Mouse (Mus musculus): Measurements from ENCODE around the gene Olfr644.

The Olfr644 gene

DNA sequence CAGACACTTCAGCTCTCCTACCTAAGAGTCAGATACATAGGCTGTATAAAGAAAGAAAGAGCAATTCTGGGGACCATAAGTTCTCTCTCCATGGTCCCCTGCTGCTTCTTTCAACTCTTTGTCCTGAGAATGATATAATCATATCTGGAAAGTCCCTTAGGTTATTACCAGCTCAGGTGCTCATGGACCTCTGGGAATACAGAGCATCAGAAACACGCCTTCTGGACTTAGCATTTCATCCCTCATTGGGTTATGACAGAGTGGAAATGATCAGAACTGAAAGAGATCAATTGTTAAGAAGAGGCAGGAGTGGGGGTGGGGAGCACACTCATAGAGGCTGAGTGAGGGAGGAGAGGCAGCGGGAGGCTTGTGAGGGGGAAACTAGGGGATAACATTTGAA, at the start of gene Olfr644:
Olfr644 (minus strand) TSS at position 101 of the 400 bp plus-strand sequence.
- DNase-seq: no peak

DNA sequence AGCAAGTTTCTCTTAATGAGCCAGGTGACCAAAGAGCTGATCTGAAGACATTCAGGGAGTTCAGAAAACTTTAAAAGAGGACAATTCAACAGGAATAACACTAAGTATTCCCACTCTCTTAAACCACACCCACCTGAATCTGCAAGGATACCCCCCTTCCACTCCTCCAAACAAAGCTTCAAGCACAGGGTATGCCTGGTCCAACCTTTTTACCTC, 33.0 kb upstream of the Olfr644 start, which contains the start of gene Olfr646:
Olfr646 (plus strand) TSS at position 117 of the 216 bp plus-strand sequence.
- DNase-seq: no peak

DNA sequence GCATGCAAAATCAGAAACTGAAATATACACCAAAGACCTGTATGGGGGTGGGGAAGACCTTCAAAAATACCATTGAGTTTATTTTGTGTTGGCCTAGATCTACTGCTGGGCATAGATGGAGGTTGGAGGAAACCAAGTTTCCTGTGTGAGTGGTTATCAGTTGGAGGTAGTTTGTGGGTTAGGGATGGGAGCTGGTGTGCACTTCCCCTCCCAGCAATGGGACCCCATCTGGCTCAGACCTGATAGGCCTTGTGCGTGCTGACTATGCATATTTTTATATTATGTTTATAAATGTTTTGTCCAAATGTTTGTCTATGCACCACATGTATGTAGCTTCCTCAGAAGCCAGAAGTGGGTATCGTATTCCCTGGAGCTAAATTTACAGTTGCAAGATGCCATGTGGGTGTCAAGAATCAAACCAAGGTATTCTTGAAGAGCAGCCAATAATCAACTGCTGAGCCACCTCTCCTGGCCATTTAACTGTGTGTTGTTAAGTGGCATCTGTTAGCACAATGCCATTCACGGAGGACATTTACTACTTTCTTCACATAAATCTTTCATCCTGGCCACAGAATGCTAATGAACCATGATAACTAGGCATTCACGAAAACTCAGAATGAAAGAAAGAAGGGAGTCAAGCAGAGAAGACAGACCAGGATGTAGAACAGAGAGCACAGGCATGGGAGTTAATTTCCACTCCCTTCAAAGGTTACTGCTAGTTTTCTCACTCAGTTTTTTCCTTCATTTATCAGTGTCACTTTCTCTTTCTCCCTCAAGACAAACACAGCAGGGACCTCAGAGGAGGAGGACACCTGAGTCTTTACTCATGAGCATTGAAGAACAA, 32.5 kb upstream of the Olfr644 start:
- no peak for DNase-seq

- DNase-seq: no peak
Observed at GRCm38 (mm10) chr7:104085365-104085764, 13.7 kb upstream of the Olfr644 start, which contains the start of gene Olfr645. Gene Olfr645 (minus strand): TSS chr7:104085465.

GRCm38 (mm10) chr7:104061345-104061744, 10.3 kb downstream of the Olfr644 start, which contains the start of gene 4930516K23Rik:
Gene 4930516K23Rik (minus strand): TSS chr7:104061445.
- DNase-seq: no peak

DNA sequence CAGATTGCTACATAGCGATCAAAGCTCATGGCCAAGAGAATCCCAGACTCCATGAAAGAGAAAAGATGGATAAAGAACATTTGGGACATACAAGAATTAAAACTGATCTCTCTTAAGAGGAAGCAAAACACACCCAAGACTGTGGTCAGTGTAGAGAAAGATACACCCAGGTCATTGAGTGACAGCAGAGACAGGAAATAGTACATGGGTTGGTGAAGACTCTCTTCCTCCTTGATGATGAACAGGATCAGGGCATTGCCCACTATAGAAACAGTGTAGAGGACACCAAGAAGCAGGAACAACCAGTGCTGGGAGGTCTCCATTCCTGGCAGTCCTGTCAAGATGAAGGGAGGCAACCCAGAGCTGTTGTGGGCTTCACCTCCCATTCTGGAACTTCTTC, 12.5 kb downstream of the Olfr644 start:
- DNase-seq: no peak

DNA sequence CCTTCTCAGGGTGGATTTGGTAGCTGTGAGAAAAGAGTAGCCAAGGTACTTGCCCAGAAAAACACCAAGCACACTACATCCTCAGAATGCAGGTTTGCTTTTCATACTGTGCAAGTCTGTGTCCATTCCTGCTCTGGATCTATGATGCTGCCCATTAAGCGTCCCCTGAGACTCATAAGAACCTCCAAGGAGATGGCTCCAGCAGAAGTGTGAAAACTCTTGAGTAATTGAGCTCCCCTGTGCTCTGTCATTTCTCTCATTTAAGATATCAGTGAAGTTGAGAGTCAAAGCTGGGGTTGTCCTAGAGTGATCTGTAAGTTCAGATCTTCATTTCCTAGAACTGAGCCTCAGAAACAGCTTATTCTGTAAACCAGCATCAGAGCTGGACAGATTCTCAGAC, 19.1 kb downstream of the Olfr644 start, which contains the start of gene Olfr642:
Olfr642 (minus strand) TSS at position 101 of the 400 bp plus-strand sequence.
- no peak for DNase-seq

DNA sequence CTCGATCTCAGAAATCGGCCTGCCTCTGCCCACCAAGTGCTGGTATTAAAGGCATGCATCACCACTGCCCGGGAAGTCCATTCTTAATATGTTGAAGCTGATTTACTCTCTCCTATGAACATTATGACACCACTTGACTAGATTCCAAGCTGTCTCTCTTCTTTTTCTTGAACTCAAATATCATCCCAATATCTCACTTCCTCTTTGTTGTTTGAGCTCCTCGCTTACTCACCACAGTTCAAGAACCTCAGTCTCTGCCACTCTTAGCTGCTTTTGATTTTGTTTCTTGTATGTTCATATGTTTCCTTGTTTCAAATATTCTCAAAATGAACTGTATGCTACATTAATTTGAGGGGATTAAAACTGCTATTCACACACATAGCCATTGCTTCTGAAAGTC, 20.9 kb downstream of the Olfr644 start:
- no peak for DNase-seq

DNA sequence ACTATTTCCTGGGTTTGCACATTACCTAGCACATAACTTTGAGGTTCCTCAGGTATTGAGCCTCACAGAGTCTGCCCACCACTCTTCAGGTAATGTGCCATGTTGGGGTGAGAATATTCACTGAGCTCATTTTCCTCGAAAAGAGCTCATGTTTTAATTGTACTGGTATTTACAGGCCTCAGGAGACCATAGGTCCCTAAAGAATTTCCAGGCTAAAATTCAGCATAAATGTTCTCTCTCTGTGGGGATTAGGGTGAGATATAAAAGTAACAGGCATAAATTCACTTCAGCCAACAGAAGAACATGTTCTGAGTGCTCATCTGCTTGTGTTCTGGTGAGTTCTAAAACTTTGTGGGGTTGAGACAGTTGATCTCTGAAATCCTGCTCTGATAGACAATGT, 36.5 kb downstream of the Olfr644 start, which contains the start of gene Olfr641:
Olfr641 (plus strand) TSS at position 301 of the 400 bp plus-strand sequence.
- DNase-seq: no peak

- no peak for DNase-seq
Observed at GRCm38 (mm10) chr7:104026978-104027377, 44.7 kb downstream of the Olfr644 start.

- no peak for DNase-seq
Observed at GRCm38 (mm10) chr7:104025473-104025872, 46.2 kb downstream of the Olfr644 start, which contains the start of gene Olfr640. Gene Olfr640 (minus strand): TSS chr7:104025573.

DNA sequence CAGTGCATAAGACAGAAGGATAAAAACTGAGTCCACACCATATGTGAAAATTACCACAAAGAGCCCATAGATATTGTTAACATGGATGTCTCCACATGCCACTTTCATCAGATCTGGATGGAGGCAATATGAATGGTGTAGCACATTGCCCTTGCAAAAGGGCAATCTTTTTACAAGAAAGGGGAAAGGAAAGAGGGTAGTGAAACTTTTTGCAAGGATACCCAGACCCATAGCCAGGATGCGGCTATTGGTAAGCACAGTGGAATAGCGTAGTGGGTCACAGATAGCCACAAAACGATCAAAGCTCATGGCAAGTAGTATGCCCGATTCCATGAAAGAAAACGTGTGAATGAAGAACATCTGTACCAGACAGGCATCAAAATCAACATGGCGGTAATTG, 50.0 kb downstream of the Olfr644 start:
- no peak for DNase-seq

GRCm38 (mm10) chr7:104018953-104019352, 52.7 kb downstream of the Olfr644 start:
- no peak for DNase-seq

DNA sequence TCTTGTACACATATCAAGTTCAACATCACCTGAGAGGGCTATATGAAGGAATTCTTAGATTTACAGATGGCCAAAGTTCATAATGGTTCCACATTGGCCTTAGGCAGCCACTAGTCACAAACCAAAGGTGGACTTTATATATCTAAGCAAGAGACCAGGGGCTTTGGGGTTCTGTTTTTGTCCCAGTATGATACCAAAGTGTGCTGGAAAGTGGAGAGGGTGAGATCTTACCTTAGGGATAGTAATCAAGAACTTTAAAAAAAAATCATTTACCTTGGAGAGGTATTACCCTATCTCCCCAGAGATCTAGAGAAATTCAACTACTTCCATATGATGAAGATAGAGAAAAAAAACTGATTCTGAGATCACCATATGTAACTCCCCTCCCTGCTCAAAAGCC, 54.5 kb downstream of the Olfr644 start, which contains the start of gene Olfr639:
Olfr639 (minus strand) TSS at position 101 of the 400 bp plus-strand sequence.
- no peak for DNase-seq
